Mouse (Mus musculus): ENCODE data around the gene Trappc12. TPM values are rescaled to one million over a fixed set of nuclear protein-coding genes. Genes with fewer than 3 reads are reported as not detected.
A peak's percentile ranks its signal among the peaks of the same experiment; 100 is the strongest.
"Not testable (repeated sequence)": the region's sequence is repeated elsewhere in the genome, so short reads cannot be mapped to it uniquely, and the experiment has no call there.

Gene Trappc12
- total RNA-seq, 2 experiments from 2014 or later: 51.2 to 52.9 TPM

- no peak for DNase-seq (ENCODE audit: extremely low spot score in 1 of 2, low spot score in 2 of 2)
- intact Hi-C loops (cut with DNase I): no loop called here
These were observed 15.0 kb downstream of the Trappc12 start for GRCm38 (mm10) chr12:28735293-28735692.

- no peak for DNase-seq (ENCODE audit: extremely low spot score in 1 of 2, low spot score in 2 of 2)
- intact Hi-C loops (cut with DNase I): no loop called here
These were observed 16.0 kb downstream of the Trappc12 start for GRCm38 (mm10) chr12:28734271-28734670.

- DNase-seq (ENCODE audit: extremely low spot score in 1 of 2, low spot score in 2 of 2); intact Hi-C loops (cut with DNase I): not testable (repeated sequence)
These were observed 16.6 kb downstream of the Trappc12 start for GRCm38 (mm10) chr12:28733520-28734245.

- DNase-seq (ENCODE audit: extremely low spot score in 1 of 2, low spot score in 2 of 2): no peak
- intact Hi-C loops (cut with DNase I): no loop called here
These were observed 17.6 kb downstream of the Trappc12 start for GRCm38 (mm10) chr12:28732631-28733030.

- no peak for DNase-seq (ENCODE audit: extremely low spot score in 1 of 2, low spot score in 2 of 2)
- intact Hi-C loops (cut with DNase I): no loop called here
These were observed 23.2 kb downstream of the Trappc12 start for GRCm38 (mm10) chr12:28727061-28727460.

- intact Hi-C loops (cut with DNase I): no loop called here
- DNase-seq (ENCODE audit: extremely low spot score in 1 of 2, low spot score in 2 of 2): no peak
These were observed 24.1 kb downstream of the Trappc12 start for GRCm38 (mm10) chr12:28726204-28726603.

- no peak for DNase-seq (ENCODE audit: extremely low spot score in 1 of 2, low spot score in 2 of 2)
- intact Hi-C loops (cut with DNase I): no loop called here
These were observed 25.9 kb downstream of the Trappc12 start for GRCm38 (mm10) chr12:28724366-28724765.

- intact Hi-C loops (cut with DNase I): loop anchor here (10.0 kb wide), 1 partner anchor 117 kb away; no protein-coding TSS in a partner anchor
- no peak for DNase-seq (ENCODE audit: extremely low spot score in 1 of 2, low spot score in 2 of 2)
These were observed 32.2 kb downstream of the Trappc12 start for GRCm38 (mm10) chr12:28718106-28718505.

- intact Hi-C loops (cut with DNase I): loop anchor here (10.0 kb wide), 1 partner anchor 118 kb away; no protein-coding TSS in a partner anchor
- no peak for DNase-seq (ENCODE audit: extremely low spot score in 1 of 2, low spot score in 2 of 2)
These were observed 33.2 kb downstream of the Trappc12 start for GRCm38 (mm10) chr12:28717066-28717465.

- intact Hi-C loops (cut with DNase I): loop anchor here (10.0 kb wide), 1 partner anchor 120 kb away; no protein-coding TSS in a partner anchor
- DNase-seq (ENCODE audit: extremely low spot score in 1 of 2, low spot score in 2 of 2): no peak
These were observed 35.2 kb downstream of the Trappc12 start for GRCm38 (mm10) chr12:28714822-28715632.

GRCm38 (mm10) chr12:28710566-28711185 lies 39.6 kb downstream of the Trappc12 start:
- intact Hi-C loops (cut with DNase I): loop anchor here (10.0 kb wide), 1 partner anchor 124 kb away; no protein-coding TSS in a partner anchor
- DNase-seq (ENCODE audit: extremely low spot score in 1 of 2, low spot score in 2 of 2): peak; percentile 69 to 71

GRCm38 (mm10) chr12:28708154-28708553 lies 42.1 kb downstream of the Trappc12 start:
- intact Hi-C loops (cut with DNase I): loop anchor here (10.0 kb wide), 1 partner anchor 427 kb away; no protein-coding TSS in a partner anchor
- DNase-seq (ENCODE audit: extremely low spot score in 1 of 2, low spot score in 2 of 2): no peak

GRCm38 (mm10) chr12:28705204-28705603 lies 45.1 kb downstream of the Trappc12 start:
- DNase-seq (ENCODE audit: extremely low spot score in 1 of 2, low spot score in 2 of 2): no peak
- intact Hi-C loops (cut with DNase I): loop anchor here (10.0 kb wide), 1 partner anchor 430 kb away; no protein-coding TSS in a partner anchor

GRCm38 (mm10) chr12:28704381-28704780 lies 45.9 kb downstream of the Trappc12 start:
- intact Hi-C loops (cut with DNase I): loop anchor here (10.0 kb wide), 1 partner anchor 430 kb away; no protein-coding TSS in a partner anchor
- DNase-seq (ENCODE audit: extremely low spot score in 1 of 2, low spot score in 2 of 2): no peak

GRCm38 (mm10) chr12:28701302-28701701 lies 49.0 kb downstream of the Trappc12 start:
- no peak for DNase-seq (ENCODE audit: extremely low spot score in 1 of 2, low spot score in 2 of 2)
- intact Hi-C loops (cut with DNase I): loop anchor here (10.0 kb wide), 1 partner anchor 433 kb away; no protein-coding TSS in a partner anchor

- DNase-seq (ENCODE audit: extremely low spot score in 1 of 2, low spot score in 2 of 2): peak; percentile 63 to 74
- intact Hi-C loops (cut with DNase I): loop anchor here (10.0 kb wide), 1 partner anchor 434 kb away; no protein-coding TSS in a partner anchor
These were observed 49.7 kb downstream of the Trappc12 start for GRCm38 (mm10) chr12:28700561-28701025.

- intact Hi-C loops (cut with DNase I): loop anchor here (10.0 kb wide), 1 partner anchor 435 kb away; no protein-coding TSS in a partner anchor
- peak in 1 of 2 experiments; percentile 45 for DNase-seq (ENCODE audit: extremely low spot score in 1 of 2, low spot score in 2 of 2)
These were observed 50.2 kb downstream of the Trappc12 start for GRCm38 (mm10) chr12:28700101-28700511.

GRCm38 (mm10) chr12:28699656-28700055 lies 50.6 kb downstream of the Trappc12 start:
- peak; percentile 70 to 81 for DNase-seq (ENCODE audit: extremely low spot score in 1 of 2, low spot score in 2 of 2)
- intact Hi-C loops (cut with DNase I): loop anchor here (10.0 kb wide), 1 partner anchor 435 kb away; no protein-coding TSS in a partner anchor

- intact Hi-C loops (cut with DNase I): no loop called here
- DNase-seq (ENCODE audit: extremely low spot score in 1 of 2, low spot score in 2 of 2): no peak
These were observed 51.2 kb downstream of the Trappc12 start for GRCm38 (mm10) chr12:28699086-28699485.
